Mouse (Mus musculus) leukemia stem cell, adult 10-12 weeks (primary cell): ENCODE data around the gene Plcd1. TPM values are rescaled to one million over a fixed set of nuclear protein-coding genes. Genes with fewer than 3 reads are reported as not detected.

Experiments used
- polyA plus RNA-seq: library from polyadenylated mRNA; stranded (reverse); fragments of >175 nt; gene quantifications from 2 replicates; pipeline ENCODE4 v1.2.3, GENCODE M21; 2012; ENCODE audit warnings: low replicate concordance

The Plcd1 gene
- 0.46 and 0.65 TPM in 2 replicates for polyA plus RNA-seq

DNA sequence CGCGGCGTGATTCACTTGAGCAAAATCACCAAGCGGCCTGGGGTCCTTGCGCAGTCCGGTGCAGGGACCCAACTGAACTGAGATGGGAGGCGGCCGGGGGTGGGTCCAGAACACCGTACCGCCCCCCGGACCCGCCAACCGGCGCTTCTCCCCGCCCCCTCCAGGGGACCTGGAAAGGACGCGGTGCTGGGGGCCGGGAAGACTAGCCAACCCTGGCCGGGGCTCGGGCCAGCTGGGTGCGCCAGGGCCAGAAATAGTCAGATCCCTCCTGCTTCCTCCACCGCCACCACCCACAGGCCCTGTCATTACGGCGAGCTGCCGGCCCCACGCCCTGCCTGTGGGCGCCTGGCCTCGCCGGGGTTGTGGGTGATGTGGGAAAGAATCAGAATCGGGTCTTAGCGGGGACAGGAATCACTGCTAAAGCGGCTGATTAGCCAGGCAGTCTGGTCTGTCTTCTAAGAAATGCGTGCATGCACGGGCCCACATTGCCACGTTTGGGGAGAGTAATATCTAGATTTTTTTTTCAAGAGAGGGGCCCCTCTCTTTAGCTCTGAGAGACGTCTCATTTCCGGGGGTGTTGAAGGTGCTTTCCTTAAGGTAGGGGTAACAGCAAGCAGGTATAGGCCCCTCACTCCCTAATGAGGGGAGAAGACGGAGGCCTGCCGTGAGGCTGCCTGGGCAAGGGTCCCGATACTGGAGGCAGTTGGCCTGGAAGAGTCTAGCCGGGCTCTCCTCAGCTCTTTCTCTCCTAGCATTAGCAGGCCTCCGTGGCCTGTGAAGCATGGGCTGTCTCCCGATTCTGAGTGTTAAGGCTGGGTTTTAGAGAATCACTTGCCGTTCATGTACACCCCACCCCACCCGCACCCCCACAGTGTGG lies at the start of gene Plcd1:
TSS of gene Plcd1 (minus strand) at position 84 of the 877 bp plus-strand sequence.

GRCm38 (mm10) chr9:119101992-119102782 lies 8.9 kb upstream of the Plcd1 start, which contains the start of gene Dlec1:
Gene Dlec1, plus strand, starts transcription at chr9:119102478.

DNA sequence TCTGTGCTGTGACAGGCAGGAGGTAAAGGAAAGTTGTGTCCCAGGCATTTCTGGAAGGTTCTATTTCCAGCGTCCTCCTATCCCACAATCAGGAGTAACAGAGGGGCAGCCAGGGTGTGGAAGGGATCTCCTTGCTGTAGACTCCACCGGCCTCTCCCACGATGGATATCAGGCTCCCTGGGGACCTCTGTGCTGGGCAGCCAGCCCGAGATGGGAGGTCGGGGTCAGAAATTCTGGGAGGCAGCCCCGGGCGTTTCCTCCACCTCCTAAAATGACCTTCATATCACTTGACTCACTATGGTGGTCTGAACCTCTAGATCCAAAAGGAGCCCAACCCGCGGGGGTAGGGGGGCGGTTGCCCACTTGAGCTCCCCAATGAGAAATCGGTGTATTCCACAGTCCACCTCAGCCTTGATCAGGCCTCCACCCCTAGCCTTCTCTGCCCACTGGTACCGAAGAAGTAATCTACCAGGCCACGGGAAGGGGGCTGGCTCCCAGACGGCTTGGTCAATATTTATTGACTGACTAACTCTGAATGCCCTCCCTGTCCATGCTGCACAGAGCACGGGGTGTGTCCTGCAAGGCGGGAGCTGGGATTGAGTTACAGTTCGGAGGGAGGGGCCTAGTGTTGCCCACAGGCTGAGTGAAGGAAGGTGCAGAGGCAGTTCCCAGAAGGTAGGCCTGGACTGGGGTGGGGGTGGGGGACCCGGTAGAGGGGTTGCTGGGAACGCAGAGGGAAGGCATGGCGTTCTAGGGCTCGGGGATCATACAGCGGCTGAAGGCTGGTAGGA lies 41.0 kb downstream of the Plcd1 start, which contains the start of gene Vill:
TSS of gene Vill (plus strand) at position 625 of the 791 bp plus-strand sequence.

Other genes with a start within 250 kb of the Plcd1 start
- gene Ctdspl, start 167.0 kb downstream of the Plcd1 start, polyA plus RNA-seq = 1.6 and 1.9 TPM in 2 replicates
- gene Vill, start 40.7 kb downstream of the Plcd1 start, polyA plus RNA-seq = not detected in 2 replicates
- gene Dlec1, start 9.0 kb upstream of the Plcd1 start, polyA plus RNA-seq = not detected in 2 replicates
- gene Acaa1b, start 63.6 kb upstream of the Plcd1 start, polyA plus RNA-seq = 0.56 and 1.1 TPM in 2 replicates
- 0.09 TPM in 1 of 2 replicates, not detected in the other for gene Gm47289, start 65.7 kb upstream of the Plcd1 start, polyA plus RNA-seq
- 0.20 and 0.23 TPM in 2 replicates for gene Slc22a13, start 115.6 kb upstream of the Plcd1 start, polyA plus RNA-seq
- 14.6 and 19.1 TPM in 2 replicates for gene Oxsr1, start 228.9 kb upstream of the Plcd1 start, polyA plus RNA-seq
- gene Acaa1a, start 246.2 kb upstream of the Plcd1 start, polyA plus RNA-seq = 31.3 and 61.6 TPM in 2 replicates
- gene Myd88, start 247.9 kb upstream of the Plcd1 start, polyA plus RNA-seq = 27.2 and 32.5 TPM in 2 replicates